Mouse (Mus musculus): ENCODE measurements at regions not wholly inside any gene's neighbourhood (a gene's known extent, or its start where the extent isn't known, plus 50 kb on each side); places are given as distances from the start of the nearest gene placed in this dataset.

- Histone ChIP-seq H3K36me3 (no peaks in the 10 kb centered on the region), H3K4me3 (replicated peaks) (no peak overlapping the region), H3K27me3 (replicated peaks) (no peaks in the 10 kb centered on the region), H3K27ac (no peak overlapping the region), H3K4me2 (replicated peaks) (no peak overlapping the region), H3K4me1 (replicated peaks) (no peaks in the 10 kb centered on the region), H3K9ac (no peak overlapping the region), H3K9me3 (no peaks in the 10 kb centered on the region)
- peak; percentile 73 for ATAC-seq
- WGBS, result 41% methylated on average over 6 of the region's 6 CpGs
These were observed 208.6 kb upstream of the Gm10131 start for GRCm38 (mm10) chr8:34320158-34320587.

GRCm38 (mm10) chr8:34319719-34320118, 208.2 kb upstream of the Gm10131 start:
- 92% methylated on average over 5 of the region's 5 CpGs for WGBS
- Histone ChIP-seq H3K27ac (no peak overlapping the region), H3K4me3 (replicated peaks) (no peak overlapping the region), H3K9ac (no peak overlapping the region), H3K4me1 (replicated peaks) (no peaks in the 10 kb centered on the region), H3K36me3 (no peaks in the 10 kb centered on the region), H3K27me3 (replicated peaks) (no peaks in the 10 kb centered on the region), H3K4me2 (replicated peaks) (no peak overlapping the region), H3K9me3 (no peaks in the 10 kb centered on the region)
- ATAC-seq, result peak; percentile 20; the same call in 1 of the 2 replicates

- no peak overlapping the region for H3K4me3 ChIP-seq (replicated peaks)
These were observed 203.7 kb upstream of the Gm10131 start for GRCm38 (mm10) chr8:34315233-34315632.

GRCm38 (mm10) chr8:34305542-34306485, 194.3 kb upstream of the Gm10131 start:
- no peak overlapping the region for H3K9ac ChIP-seq
- WGBS, result 30% methylated on average over 7 of the region's 7 CpGs
- ATAC-seq, result peak; percentile 90

More at GRCm38 (mm10) chr8:34315233-34315632, 203.7 kb upstream of the Gm10131 start:
- H3K27me3 ChIP-seq (replicated peaks), result no peaks in the 10 kb centered on the region
- H3K27ac ChIP-seq, result no peak overlapping the region
- H3K9me3 ChIP-seq, result no peaks in the 10 kb centered on the region
- H3K4me2 ChIP-seq (replicated peaks), result no peak overlapping the region
- no peak overlapping the region for H3K9ac ChIP-seq
- no peaks in the 10 kb centered on the region for H3K4me1 ChIP-seq (replicated peaks)
- ATAC-seq, result no peak
- no peaks in the 10 kb centered on the region for H3K36me3 ChIP-seq

GRCm38 (mm10) chr8:34303815-34304214, 192.3 kb upstream of the Gm10131 start:
- no peak overlapping the region for H3K27ac ChIP-seq
- ATAC-seq, result no peak
- H3K4me2 ChIP-seq (replicated peaks), result no peak overlapping the region
- WGBS, result 95% methylated on average over 11 of the region's 11 CpGs
- H3K27me3 ChIP-seq (replicated peaks), result no peaks in the 10 kb centered on the region
- no peak overlapping the region for H3K9ac ChIP-seq
- no peaks in the 10 kb centered on the region for H3K4me1 ChIP-seq (replicated peaks)
- H3K36me3 ChIP-seq, result no peaks in the 10 kb centered on the region
- H3K9me3 ChIP-seq, result no peaks in the 10 kb centered on the region
- H3K4me3 ChIP-seq (replicated peaks), result no peak overlapping the region

More at GRCm38 (mm10) chr8:34305542-34306485, 194.3 kb upstream of the Gm10131 start:
- H3K4me1 ChIP-seq (replicated peaks), result no peaks in the 10 kb centered on the region
- no peak overlapping the region for H3K4me3 ChIP-seq (replicated peaks)
- 0 out of 2 replicates have a peak overlapping the region, but pooled peaks have one; percentile 3 for H3K27ac ChIP-seq
- H3K9me3 ChIP-seq, result no peaks in the 10 kb centered on the region
- H3K4me2 ChIP-seq (replicated peaks), result peak overlapping the region; percentile 37
- no peaks in the 10 kb centered on the region for H3K36me3 ChIP-seq
- H3K27me3 ChIP-seq (replicated peaks), result no peaks in the 10 kb centered on the region

GRCm38 (mm10) chr8:34300331-34300903, 188.9 kb upstream of the Gm10131 start:
- Histone ChIP-seq H3K36me3 (no peaks in the 10 kb centered on the region), H3K9me3 (no peaks in the 10 kb centered on the region), H3K27ac (no peak overlapping the region), H3K4me2 (replicated peaks) (no peak overlapping the region), H3K4me1 (replicated peaks) (no peaks in the 10 kb centered on the region), H3K9ac (no peak overlapping the region), H3K4me3 (replicated peaks) (no peak overlapping the region), H3K27me3 (replicated peaks) (no peaks in the 10 kb centered on the region)
- peak; percentile 49; the same call in 1 of the 2 replicates for ATAC-seq
- 49% methylated on average over 15 of the region's 15 CpGs for WGBS

GRCm38 (mm10) chr8:34294721-34295120, 183.2 kb upstream of the Gm10131 start:
- ATAC-seq, result no peak
- no peaks in the 10 kb centered on the region for H3K36me3 ChIP-seq
- no peak overlapping the region for H3K27ac ChIP-seq
- no peak overlapping the region for H3K4me2 ChIP-seq (replicated peaks)
- H3K9me3 ChIP-seq, result no peaks in the 10 kb centered on the region; the same call in 1 of the 2 replicates
- no peak overlapping the region for H3K9ac ChIP-seq
- no peak overlapping the region for H3K4me3 ChIP-seq (replicated peaks)
- 94% methylated on average over 8 of the region's 8 CpGs for WGBS
- H3K4me1 ChIP-seq (replicated peaks), result no peaks in the 10 kb centered on the region
- H3K27me3 ChIP-seq (replicated peaks), result no peaks in the 10 kb centered on the region

GRCm38 (mm10) chr8:34290670-34291069, 179.1 kb upstream of the Gm10131 start:
- H3K27ac ChIP-seq, result no peak overlapping the region
- no peaks in the 10 kb centered on the region for H3K36me3 ChIP-seq
- WGBS, result 68% methylated on average over 3 of the region's 4 CpGs
- H3K4me3 ChIP-seq (replicated peaks), result no peak overlapping the region
- H3K4me1 ChIP-seq (replicated peaks), result no peaks in the 10 kb centered on the region
- no peak overlapping the region for H3K9ac ChIP-seq
- H3K27me3 ChIP-seq (replicated peaks), result no peaks in the 10 kb centered on the region
- H3K4me2 ChIP-seq (replicated peaks), result no peak overlapping the region
- no peaks in the 10 kb centered on the region; the same call in 1 of the 2 replicates for H3K9me3 ChIP-seq
- ATAC-seq, result no peak

- H3K4me1 ChIP-seq (replicated peaks), result no peaks in the 10 kb centered on the region
- no peaks in the 10 kb centered on the region for H3K36me3 ChIP-seq
- H3K9me3 ChIP-seq, result no peaks in the 10 kb centered on the region; the same call in 1 of the 2 replicates
- 43% methylated on average over 2 of the region's 2 CpGs for WGBS
- no peak overlapping the region for H3K4me3 ChIP-seq (replicated peaks)
- ATAC-seq, result no peak
- no peak overlapping the region for H3K9ac ChIP-seq
- no peaks in the 10 kb centered on the region for H3K27me3 ChIP-seq (replicated peaks)
- H3K27ac ChIP-seq, result no peak overlapping the region
- no peak overlapping the region for H3K4me2 ChIP-seq (replicated peaks)
These were observed 176.3 kb upstream of the Gm10131 start for GRCm38 (mm10) chr8:34287801-34288200.

GRCm38 (mm10) chr8:34284576-34284975, 173.0 kb upstream of the Gm10131 start:
- Histone ChIP-seq H3K27ac (no peak overlapping the region), H3K9ac (no peak overlapping the region), H3K4me2 (replicated peaks) (no peak overlapping the region), H3K4me3 (replicated peaks) (no peak overlapping the region), H3K4me1 (replicated peaks) (no peaks in the 10 kb centered on the region), H3K9me3 (no peaks in the 10 kb centered on the region), H3K36me3 (no peaks in the 10 kb centered on the region), H3K27me3 (replicated peaks) (no peaks in the 10 kb centered on the region)
- 92% methylated on average over 3 of the region's 3 CpGs for WGBS
- ATAC-seq, result no peak

GRCm38 (mm10) chr8:34280433-34280832, 168.9 kb upstream of the Gm10131 start:
- no peak overlapping the region for H3K4me3 ChIP-seq (replicated peaks)
- H3K36me3 ChIP-seq, result no peaks in the 10 kb centered on the region
- no peak for ATAC-seq
- H3K9me3 ChIP-seq, result no peaks in the 10 kb centered on the region
- H3K27me3 ChIP-seq (replicated peaks), result no peaks in the 10 kb centered on the region
- H3K9ac ChIP-seq, result no peak overlapping the region
- H3K4me2 ChIP-seq (replicated peaks), result no peak overlapping the region
- WGBS, result no CpG with 5 or more reads among the region's 11 CpGs
- no peak overlapping the region for H3K27ac ChIP-seq
- H3K4me1 ChIP-seq (replicated peaks), result no peaks in the 10 kb centered on the region

- Histone ChIP-seq H3K4me3 (replicated peaks) (no peak overlapping the region), H3K27me3 (replicated peaks) (no peaks in the 10 kb centered on the region), H3K9ac (no peak overlapping the region), H3K4me1 (replicated peaks) (no peaks in the 10 kb centered on the region), H3K27ac (no peak overlapping the region), H3K4me2 (replicated peaks) (no peak overlapping the region), H3K36me3 (no peaks in the 10 kb centered on the region), H3K9me3 (no peaks in the 10 kb centered on the region)
- 73% methylated on average over 7 of the region's 7 CpGs for WGBS
- ATAC-seq, result no peak
These were observed 164.6 kb upstream of the Gm10131 start for GRCm38 (mm10) chr8:34275977-34276660.

Data from intestine, embryonic 15.5 days (tissue).